8 mouse cellular contexts compared by ENCODE assay signal in the genomic region with DNA sequence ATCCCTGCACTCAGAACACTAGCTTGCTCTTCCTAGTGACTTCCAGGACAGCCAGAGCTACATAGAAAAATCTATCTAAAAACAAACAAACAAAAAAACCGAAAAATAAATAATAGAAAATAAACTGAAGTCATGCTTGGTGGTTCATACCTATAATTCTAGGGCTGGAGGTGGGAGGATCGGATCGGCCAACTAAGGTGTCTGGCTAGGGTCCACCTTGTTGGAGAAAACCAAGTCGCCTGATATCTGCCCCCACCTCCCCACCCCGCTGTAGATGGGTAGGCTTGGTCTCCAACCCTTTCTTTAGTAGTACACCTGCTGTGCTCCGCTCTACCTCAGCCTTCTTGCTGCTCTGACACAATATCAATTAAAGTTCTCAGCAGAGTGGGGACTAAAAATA. TPM values are rescaled to one million over a fixed set of nuclear protein-coding genes. Genes with fewer than 3 reads are reported as not detected.
DNase-seq lines count a peak whose midpoint lies in the region; ATAC-seq and TF ChIP-seq lines count a peak whose summit lies in the region.

No protein-coding gene starts in this region.

- intact Hi-C loops in gastrocnemius, adult 2 months (cut with DNase I): no loop called here
- intact Hi-C loops in gastrocnemius, postnatal 14 days (cut with DNase I; ENCODE audit: low total_unique reads): no loop called here

- DNase-seq in gastrocnemius, adult 2 months: no peak
- DNase-seq in gastrocnemius, postnatal 14 days: no peak
- no peak for DNase-seq in forebrain, postnatal 0 days
- DNase-seq in liver, embryonic 14.5 days (ENCODE audit: low read depth in 3 of 3, low spot score in 3 of 3): no peak
- DNase-seq in right cerebral cortex, postnatal 14 days: no peak
- DNase-seq in urinary bladder, postnatal 36 days (ENCODE audit: low spot score in 2 of 2): no peak
- no peak for DNase-seq in thymus, adult 18-20 months

- H3K4me2 ChIP-seq in forebrain, postnatal 0 days (ENCODE audit: low read depth): peak overlapping the region; percentile 66
- H3K4me2 ChIP-seq in liver, embryonic 14.5 days (ENCODE audit: low read depth): peak overlapping the region; percentile 93

- H3K27me3 ChIP-seq in C2C12 (ENCODE audit: control insufficient read depth, insufficient read depth, insufficient read length): no peaks in the 10 kb centered on the region
- no peaks in the 10 kb centered on the region for H3K27me3 ChIP-seq in forebrain, postnatal 0 days (ENCODE audit: insufficient read depth, low read length)
- H3K27me3 ChIP-seq in liver, embryonic 14.5 days (ENCODE audit: control insufficient read depth, insufficient read depth, low read length): no peaks in the 10 kb centered on the region

- peaks cover 23% of the 10 kb centered on the region for H3K79me3 ChIP-seq in C2C12 (ENCODE audit: low read depth)

- no peak for TF ChIP-seq EP300 in liver, embryonic 14.5 days (IDR thresholded peaks at IDR 0.05; ENCODE audit: low read depth)

- peaks cover 38% of the 10 kb centered on the region for H3K36me3 ChIP-seq in C2C12 (ENCODE audit: control insufficient read depth, insufficient read depth)
- peaks cover 17% of the 10 kb centered on the region for H3K36me3 ChIP-seq in forebrain, postnatal 0 days (ENCODE audit: insufficient read depth)
- H3K36me3 ChIP-seq in liver, embryonic 14.5 days (replicated peaks; ENCODE audit: control insufficient read depth, insufficient read depth, low read depth): peaks cover 5% of the 10 kb centered on the region

- TF ChIP-seq CTCF in gastrocnemius, adult 2 months (IDR thresholded peaks at IDR 0.05): no peak
- no peak for TF ChIP-seq CTCF in C2C12 (IDR thresholded peaks at IDR 0.05; ENCODE audit: control insufficient read depth, insufficient read depth, insufficient read length)
- TF ChIP-seq CTCF in forebrain, postnatal 0 days (IDR thresholded peaks at IDR 0.05; ENCODE audit: low read depth): no peak
- TF ChIP-seq CTCF in liver, embryonic 14.5 days (IDR thresholded peaks at IDR 0.05; ENCODE audit: low read depth): no peak

- H3K4me1 ChIP-seq in forebrain, postnatal 0 days (ENCODE audit: insufficient read depth): peaks cover 6% of the 10 kb centered on the region
- peaks cover 5 to 13% of the 10 kb centered on the region in 2 experiments for H3K4me1 ChIP-seq in liver, embryonic 14.5 days (replicated peaks; ENCODE audit: control insufficient read depth in 2 of 2, insufficient read depth in 2 of 2, low read length in 1 of 2)

- H3K9me3 ChIP-seq in forebrain, postnatal 0 days (ENCODE audit: low read length): no peaks in the 10 kb centered on the region
- H3K9me3 ChIP-seq in liver, embryonic 14.5 days (ENCODE audit: control insufficient read depth, low read length): no peaks in the 10 kb centered on the region

- peak overlapping the region; percentile 92 for H3K4me3 ChIP-seq in gastrocnemius, adult 2 months
- peak overlapping the region; percentile 90 for H3K4me3 ChIP-seq in C2C12 (ENCODE audit: insufficient read depth, poor library complexity, severe bottlenecking)
- H3K4me3 ChIP-seq in forebrain, postnatal 0 days (ENCODE audit: low read depth, low read length): peak overlapping the region; percentile 92
- H3K4me3 ChIP-seq in liver, embryonic 14.5 days (ENCODE audit: insufficient read depth in 1 of 2, low read depth in 2 of 2, low read length in 2 of 2): peak overlapping the region; percentile 92 to 98

- H3K9ac ChIP-seq in forebrain, postnatal 0 days: peak overlapping the region; percentile 92
- peak overlapping the region; percentile 92 for H3K9ac ChIP-seq in liver, embryonic 14.5 days (replicated peaks)

- peak overlapping the region; percentile 100 for H3ac ChIP-seq in C2C12 (ENCODE audit: control insufficient read depth, insufficient read length, low read depth)

- 35% methylated on average over 6 of the region's 6 CpGs for WGBS in forebrain, postnatal 0 days
- WGBS in liver, embryonic 14.5 days (ENCODE audit: insufficient replicate concordance): 44% methylated on average over 6 of the region's 6 CpGs

- no peak for ATAC-seq in forebrain, postnatal 0 days
- no peak for ATAC-seq in liver, embryonic 14.5 days (ENCODE audit: insufficient read depth)

- peaks cover 66% of the 10 kb centered on the region for H3K79me2 ChIP-seq in C2C12 (ENCODE audit: control insufficient read depth, insufficient read depth)

- H3K27ac ChIP-seq in gastrocnemius, adult 2 months: peak overlapping the region; percentile 99
- no peak overlapping the region for H3K27ac ChIP-seq in forebrain, postnatal 0 days (ENCODE audit: low read depth, low read length)
- no peak overlapping the region for H3K27ac ChIP-seq in liver, embryonic 14.5 days

TF ChIP-seq in C2C12, 6 proteins besides CTCF, POLR2A, EP300 and RAD21:
- TF ChIP-seq MYOG (IDR thresholded peaks at IDR 0.05; ENCODE audit: control insufficient read depth, extremely low read depth, insufficient read length): no peak
- no peak for TF ChIP-seq FOSL1 (IDR thresholded peaks at IDR 0.05; ENCODE audit: insufficient read depth, low read length, poor library complexity, severe bottlenecking)
- no peak for TF ChIP-seq MAX (IDR thresholded peaks at IDR 0.05)
- TF ChIP-seq USF1 (IDR thresholded peaks at IDR 0.05; ENCODE audit: low read depth): no peak
- TF ChIP-seq MYOD1 (IDR thresholded peaks at IDR 0.05; ENCODE audit: control insufficient read depth, insufficient read length, low read depth): no peak
- no peak for TF ChIP-seq CEBPB (IDR thresholded peaks at IDR 0.05; ENCODE audit: low read depth)
TF ChIP-seq in C2C12: peak in this region for 0.

RNA-seq across cellular contexts. Expression of a gene that starts 1.3 kb away (rescaled TPM):
- total RNA-seq in gastrocnemius, adult 2 months (2021): 10 to 100 TPM; 21.4 to 22.7 TPM
- total RNA-seq in gastrocnemius, postnatal 14 days (2021): 10 to 100 TPM; 13.3 to 16.8 TPM
- 14.7 TPM for polyA plus RNA-seq in C2C12 (2012; fragmentation: generic; extraction: Trizol)
- total RNA-seq in forebrain, postnatal 0 days (2014; rRNA removed): 41.2 and 53.6 TPM in 2 replicates
- polyA plus RNA-seq in forebrain, postnatal 0 days (2015; fragmentation: Nextera tagmentation; extraction: Ambion mirVana): 13.4 and 18.3 TPM in 2 replicates
- polyA plus RNA-seq in liver, embryonic 14.5 days (2012; rRNA removed): 6.3 and 6.5 TPM in 2 replicates
- polyA plus RNA-seq in liver, embryonic 14.5 days (2014; fragmentation: Nextera tagmentation; extraction: Ambion mirVana): 8.3 and 10.3 TPM in 2 replicates

RNA-seq across cellular contexts. Expression of a gene that starts 18.1 kb away (rescaled TPM):
- 10 to 100 TPM; 15.9 to 16.8 TPM for total RNA-seq in gastrocnemius, adult 2 months (2021)
- 10 to 100 TPM; 13.6 to 14.6 TPM for total RNA-seq in gastrocnemius, postnatal 14 days (2021)
- 8.6 TPM for polyA plus RNA-seq in C2C12 (2012; fragmentation: generic; extraction: Trizol)
- 21.5 and 23.8 TPM in 2 replicates for total RNA-seq in forebrain, postnatal 0 days (2014; rRNA removed)
- polyA plus RNA-seq in forebrain, postnatal 0 days (2015; fragmentation: Nextera tagmentation; extraction: Ambion mirVana): 17.0 and 19.6 TPM in 2 replicates
- polyA plus RNA-seq in liver, embryonic 14.5 days (2012; rRNA removed): 6.3 and 10.5 TPM in 2 replicates
- 15.1 and 15.5 TPM in 2 replicates for polyA plus RNA-seq in liver, embryonic 14.5 days (2014; fragmentation: Nextera tagmentation; extraction: Ambion mirVana)

RNA-seq across cellular contexts. Expression of a gene that starts 18.1 kb away (rescaled TPM):
- total RNA-seq in gastrocnemius, adult 2 months (2021): under 1 TPM; 0.18 to 0.20 TPM
- under 1 TPM; 0.16 to 0.29 TPM for total RNA-seq in gastrocnemius, postnatal 14 days (2021)
- 0.08 TPM for polyA plus RNA-seq in C2C12 (2012; fragmentation: generic; extraction: Trizol)
- total RNA-seq in forebrain, postnatal 0 days (2014; rRNA removed): 0.23 TPM in 1 of 2 replicates, not detected in the other
- polyA plus RNA-seq in forebrain, postnatal 0 days (2015; fragmentation: Nextera tagmentation; extraction: Ambion mirVana): 0.19 and 0.28 TPM in 2 replicates
- 0.08 and 0.09 TPM in 2 replicates for polyA plus RNA-seq in liver, embryonic 14.5 days (2012; rRNA removed)
- polyA plus RNA-seq in liver, embryonic 14.5 days (2014; fragmentation: Nextera tagmentation; extraction: Ambion mirVana): 0.13 and 0.27 TPM in 2 replicates
